Mouse (Mus musculus): ENCODE measurements around the gene Csad. TPM values are rescaled to one million over a fixed set of nuclear protein-coding genes. Genes with fewer than 3 reads are reported as not detected.

The Csad gene
- total RNA-seq (2023; ENCODE audit: inconsistent age): 25.7 to 32.5 TPM (median 28.9 TPM) in 4 replicates

GRCm38 (mm10) chr15:102204674-102205505 lies at the start of gene Csad:
Gene Csad, minus strand, starts transcription at chr15:102204724.

GRCm38 (mm10) chr15:102231748-102232147 lies 27.2 kb upstream of the Csad start, which contains the start of gene Itgb7:
Gene Itgb7, minus strand, starts transcription at chr15:102231944.

GRCm38 (mm10) chr15:102202971-102203834 lies 1.3 kb downstream of the Csad start, which contains the start of gene Zfp740:
Gene Zfp740, plus strand, starts transcription at chr15:102203249.

GRCm38 (mm10) chr15:102150301-102151135 lies 54.0 kb downstream of the Csad start, which contains the start of gene Soat2:
Gene Soat2, plus strand, starts transcription at chr15:102150526.

GRCm38 (mm10) chr15:102144274-102144711 lies 60.2 kb downstream of the Csad start, which contains the start of gene Igfbp6:
Gene Igfbp6, plus strand, starts transcription at chr15:102144362.

GRCm38 (mm10) chr15:102136129-102136758 lies 68.3 kb downstream of the Csad start, which contains the start of gene Spryd3:
Gene Spryd3, minus strand, starts transcription at chr15:102136234.

Other genes starting within 250 kb of the Csad start
- not detected in 4 replicates for gene Krt8, start 200.2 kb downstream of the Csad start, total RNA-seq (2023; ENCODE audit: inconsistent age)
- 0.48 TPM in 1 of 4 replicates, not detected in the others for gene Krt18, start 176.5 kb downstream of the Csad start, total RNA-seq (2023; ENCODE audit: inconsistent age)
- 229 to 248 TPM (median 239 TPM) in 4 replicates for gene Eif4b, start 131.0 kb downstream of the Csad start, total RNA-seq (2023; ENCODE audit: inconsistent age)
- 0.32 to 1.5 TPM (median 0.75 TPM) in 4 replicates for gene Tns2, start 104.3 kb downstream of the Csad start, total RNA-seq (2023; ENCODE audit: inconsistent age)
- gene Spryd3, start 68.5 kb downstream of the Csad start, total RNA-seq (2023; ENCODE audit: inconsistent age): 32.5 to 42.3 TPM (median 36.8 TPM) in 4 replicates
- 0.45 to 0.96 TPM (median 0.67 TPM) in 3 of 4 replicates, not detected in the other for gene Igfbp6, start 60.4 kb downstream of the Csad start, total RNA-seq (2023; ENCODE audit: inconsistent age)
- 0.32 to 0.39 TPM in 2 of 4 replicates, not detected in the others for gene Soat2, start 54.2 kb downstream of the Csad start, total RNA-seq (2023; ENCODE audit: inconsistent age)
- 124 to 135 TPM (median 129 TPM) in 4 replicates for gene Zfp740, start 1.5 kb downstream of the Csad start, total RNA-seq (2023; ENCODE audit: inconsistent age)
- 156 to 194 TPM (median 184 TPM) in 4 replicates for gene Itgb7, start 27.2 kb upstream of the Csad start, total RNA-seq (2023; ENCODE audit: inconsistent age)
- 0.18 to 0.48 TPM (median 0.30 TPM) in 4 replicates for gene Rarg, start 52.8 kb upstream of the Csad start, total RNA-seq (2023; ENCODE audit: inconsistent age)
- not detected in 4 replicates for gene Gm9918, start 65.8 kb upstream of the Csad start, total RNA-seq (2023; ENCODE audit: inconsistent age)
- gene Mfsd5, start 74.7 kb upstream of the Csad start, total RNA-seq (2023; ENCODE audit: inconsistent age): 29.3 to 35.7 TPM (median 32.0 TPM) in 4 replicates
- gene Espl1, start 91.5 kb upstream of the Csad start, total RNA-seq (2023; ENCODE audit: inconsistent age): 1.1 to 3.4 TPM (median 1.9 TPM) in 4 replicates
- 474 to 547 TPM (median 525 TPM) in 4 replicates for gene Pfdn5, start 121.4 kb upstream of the Csad start, total RNA-seq (2023; ENCODE audit: inconsistent age)
- 45.9 to 63.6 TPM (median 58.0 TPM) in 4 replicates for gene Myg1, start 127.0 kb upstream of the Csad start, total RNA-seq (2023; ENCODE audit: inconsistent age)
- gene Aaas, start 146.0 kb upstream of the Csad start, total RNA-seq (2023; ENCODE audit: inconsistent age): 60.2 to 71.7 TPM (median 65.2 TPM) in 4 replicates
- gene Sp7, start 162.5 kb upstream of the Csad start, total RNA-seq (2023; ENCODE audit: inconsistent age): not detected in 4 replicates
- gene Sp1, start 201.4 kb upstream of the Csad start, total RNA-seq (2023; ENCODE audit: inconsistent age): 147 to 196 TPM (median 158 TPM) in 4 replicates
- 0.29 to 4.4 TPM (median 2.5 TPM) in 4 replicates for gene Amhr2, start 240.6 kb upstream of the Csad start, total RNA-seq (2023; ENCODE audit: inconsistent age)